Mouse (Mus musculus) C2C12 (cell line): ENCODE measurements around the gene Papss1. TPM values are rescaled to one million over a fixed set of nuclear protein-coding genes. Genes with fewer than 3 reads are reported as not detected.

ENCODE experiments used
- H3K27me3 ChIP-seq: one replicate; pipeline ENCODE4 v1.6.1; 2011; ENCODE audit not compliant: control insufficient read depth, insufficient read depth, insufficient read length
- H3K36me3 ChIP-seq: one replicate; pipeline ENCODE4 v1.6.1; 2011; ENCODE audit not compliant: control insufficient read depth, insufficient read depth
- H3K4me3 ChIP-seq: one replicate; pipeline ENCODE4 v1.5.1; 2011; ENCODE audit warnings: mild to moderate bottlenecking, control low read depth; ENCODE audit not compliant: poor library complexity, insufficient read depth, severe bottlenecking
- H3K79me2 ChIP-seq: one replicate; pipeline ENCODE4 v1.6.1; 2011; ENCODE audit not compliant: control insufficient read depth, insufficient read depth
- H3K79me3 ChIP-seq: one replicate; pipeline ENCODE4 v1.6.1; 2011; ENCODE audit warnings: low read depth, control low read depth
- H3ac ChIP-seq: one replicate; pipeline ENCODE3; 2011; ENCODE audit warnings: low read depth; ENCODE audit not compliant: control insufficient read depth, insufficient read length
- CEBPB ChIP-seq: IDR thresholded peaks from one replicate; pipeline ENCODE4 v1.6.1; 2011; ENCODE audit warnings: low read depth, mild to moderate bottlenecking, control low read depth, moderate library complexity
- CTCF ChIP-seq: IDR thresholded peaks from one replicate; pipeline ENCODE4 v1.5.1; 2011; ENCODE audit not compliant: control insufficient read depth, insufficient read depth, insufficient read length
- FOSL1 ChIP-seq: IDR thresholded peaks from one replicate; pipeline ENCODE4 v1.8.0; 2011; ENCODE audit warnings: mild to moderate bottlenecking, low read length; ENCODE audit not compliant: poor library complexity, insufficient read depth, severe bottlenecking
- MAX ChIP-seq: IDR thresholded peaks from one replicate; pipeline ENCODE4 v1.6.1; 2011; ENCODE audit warnings: mild to moderate bottlenecking, control low read depth
- MYOD1 ChIP-seq: IDR thresholded peaks from one replicate; pipeline ENCODE4 v1.6.1; 2011; ENCODE audit warnings: low read depth; ENCODE audit not compliant: control insufficient read depth, insufficient read length
- MYOG ChIP-seq: IDR thresholded peaks from one replicate; pipeline ENCODE4 v1.6.1; 2011; ENCODE audit not compliant: control insufficient read depth, insufficient read length; ENCODE audit errors: extremely low read depth
- USF1 ChIP-seq: IDR thresholded peaks from one replicate; pipeline ENCODE4 v1.6.1; 2011; ENCODE audit warnings: low read depth, mild to moderate bottlenecking, control low read depth, moderate library complexity
- polyA plus RNA-seq: library from polyadenylated mRNA; unstranded; fragments of >200 nt; fragmentation: generic; extraction: Trizol; gene quantifications from one replicate; pipeline ENCODE4 v1.2.1, GENCODE M21; 2012; ENCODE audit warnings: missing spikeins

Papss1 gene
- polyA plus RNA-seq, 1 experiment, result 63.4 TPM

DNA sequence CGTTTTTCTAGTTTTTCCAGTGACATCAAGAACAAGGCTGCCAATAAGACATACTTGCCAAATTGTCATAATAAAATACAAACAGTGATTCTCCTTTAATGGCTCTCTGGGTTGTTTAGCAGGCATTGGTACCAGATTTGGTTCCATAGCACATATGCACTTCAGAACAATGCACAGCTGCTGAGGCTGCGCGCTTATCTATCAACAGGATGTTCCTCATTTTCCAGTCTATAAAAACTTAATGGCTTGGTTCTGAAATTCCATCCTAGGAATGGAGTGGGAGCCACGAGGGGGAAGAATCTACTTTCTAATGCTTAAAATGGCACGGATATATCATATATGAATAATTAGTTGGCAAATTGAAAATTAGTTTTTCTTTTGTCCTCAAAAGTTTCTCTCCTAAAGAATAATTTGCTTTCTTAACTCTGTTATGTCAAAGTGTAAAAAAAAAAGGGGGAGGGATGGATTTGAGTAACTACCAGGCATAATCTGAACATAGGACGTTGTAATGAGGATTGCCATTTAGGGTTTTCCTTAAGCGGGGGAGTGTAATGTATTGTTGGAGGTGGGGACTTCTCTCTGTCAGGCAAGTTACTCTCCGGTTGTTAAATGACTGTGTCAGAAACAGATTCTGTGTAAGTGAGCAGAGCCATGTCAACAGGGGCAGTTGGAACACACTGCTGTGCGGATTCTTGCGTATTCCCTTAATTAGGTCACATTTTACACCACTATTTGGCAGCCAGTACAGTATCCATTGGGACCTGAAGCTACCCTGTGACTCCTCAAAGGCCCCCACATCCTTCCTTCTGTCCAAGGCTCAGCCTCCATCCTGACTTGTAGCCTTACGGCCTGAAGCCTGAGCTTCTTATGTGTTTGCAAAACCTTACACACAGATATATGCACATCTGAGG is 66.1 kb downstream of the Papss1 start:
- peaks cover 33% of the 10 kb centered on the region for H3K36me3 ChIP-seq
- H3K4me3 ChIP-seq, result no peak overlapping the region
- H3K79me2 ChIP-seq, result no peaks in the 10 kb centered on the region
- no peaks in the 10 kb centered on the region for H3K27me3 ChIP-seq
- H3K79me3 ChIP-seq, result no peaks in the 10 kb centered on the region
- no peak overlapping the region for H3ac ChIP-seq
- TF ChIP-seq MYOD1 (peak; percentile 41), CTCF (no peak)

DNA sequence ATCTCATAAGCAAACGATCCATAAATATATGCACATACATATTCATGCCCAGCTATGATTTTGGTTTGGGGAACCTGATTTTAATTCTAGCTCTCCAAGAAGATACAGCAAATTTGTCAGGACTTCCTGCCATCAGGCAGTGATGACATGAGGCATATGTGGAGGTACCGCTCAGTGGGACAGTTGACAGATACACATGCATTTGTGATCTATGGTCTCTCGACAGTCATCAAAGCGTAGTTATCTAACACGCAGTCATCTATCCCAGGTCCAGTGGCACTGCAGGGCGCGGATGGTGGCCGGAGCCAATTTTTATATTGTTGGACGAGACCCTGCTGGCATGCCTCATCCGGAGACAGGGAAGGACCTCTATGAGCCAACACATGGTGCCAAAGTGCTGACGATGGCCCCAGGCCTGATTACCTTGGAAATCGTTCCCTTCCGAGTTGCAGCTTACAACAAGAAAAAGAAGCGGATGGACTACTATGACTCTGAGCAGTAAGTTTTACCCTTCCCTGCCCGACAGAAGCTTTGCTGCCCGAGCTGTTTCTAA is 66.8 kb downstream of the Papss1 start:
- no peak overlapping the region for H3K4me3 ChIP-seq
- no peaks in the 10 kb centered on the region for H3K79me2 ChIP-seq
- no peak overlapping the region for H3ac ChIP-seq
- no peak for TF ChIP-seq MAX
- TF ChIP-seq USF1, result no peak
- TF ChIP-seq CEBPB, result no peak
- TF ChIP-seq MYOD1, result no peak
- TF ChIP-seq MYOG, result no peak
- TF ChIP-seq CTCF, result no peak
- no peak for TF ChIP-seq FOSL1
- H3K27me3 ChIP-seq, result no peaks in the 10 kb centered on the region
- peaks cover 26% of the 10 kb centered on the region for H3K36me3 ChIP-seq
- no peaks in the 10 kb centered on the region for H3K79me3 ChIP-seq

DNA sequence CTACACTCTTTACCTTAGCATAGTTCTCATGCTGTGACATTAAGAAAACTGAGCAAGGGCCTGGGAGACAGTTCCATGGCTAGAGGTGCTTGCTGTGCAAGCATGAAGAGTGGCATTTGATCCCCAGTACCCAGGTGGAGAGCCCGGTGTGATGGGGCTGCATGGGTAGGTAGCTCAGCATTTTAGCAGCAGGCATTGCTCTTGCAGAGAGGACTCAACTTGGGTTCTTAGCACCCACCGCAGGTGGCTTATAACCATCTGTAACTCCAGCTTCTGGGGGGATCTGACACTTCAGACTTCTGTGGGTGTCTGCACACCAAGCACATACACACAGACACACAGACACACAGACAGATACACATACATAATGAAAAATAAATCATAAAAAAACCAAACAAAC is 69.5 kb downstream of the Papss1 start:
- H3K79me2 ChIP-seq, result no peaks in the 10 kb centered on the region
- H3K36me3 ChIP-seq, result peaks cover 18% of the 10 kb centered on the region

DNA sequence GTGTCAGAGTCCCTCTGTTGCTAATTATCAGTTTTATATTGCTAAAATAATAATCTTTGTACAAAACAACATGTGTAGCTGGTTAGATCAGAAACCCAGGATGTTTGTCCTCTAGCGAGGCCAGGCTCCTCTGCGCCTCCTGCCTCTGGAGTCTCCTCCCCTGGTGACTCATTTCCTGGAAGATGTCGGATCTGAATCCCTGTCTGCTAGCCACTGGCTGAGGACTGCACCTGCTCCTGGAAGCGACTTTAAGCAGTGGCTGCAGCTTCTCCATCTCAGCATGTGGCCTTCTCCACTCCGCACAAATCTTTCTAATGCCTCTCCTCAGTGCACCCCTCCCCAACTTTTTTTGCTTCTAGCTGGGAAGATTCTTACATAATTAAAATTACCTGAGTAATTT is 71.6 kb downstream of the Papss1 start:
- no peak overlapping the region for H3K4me3 ChIP-seq
- no peak overlapping the region for H3ac ChIP-seq
- H3K36me3 ChIP-seq, result peaks cover 28% of the 10 kb centered on the region
- H3K79me2 ChIP-seq, result no peaks in the 10 kb centered on the region
- TF ChIP-seq MYOG (no peak), MYOD1 (peak; percentile 83)
- no peaks in the 10 kb centered on the region for H3K27me3 ChIP-seq
- H3K79me3 ChIP-seq, result no peaks in the 10 kb centered on the region

More for the DNA sequence above, 69.5 kb downstream of the Papss1 start:
- Histone ChIP-seq H3K79me3 (no peaks in the 10 kb centered on the region), H3K27me3 (no peaks in the 10 kb centered on the region), H3K4me3 (no peak overlapping the region), H3ac (no peak overlapping the region)
- no peak for TF ChIP-seq MAX
- TF ChIP-seq MYOD1, result no peak
- TF ChIP-seq MYOG, result no peak
- no peak for TF ChIP-seq CTCF

DNA sequence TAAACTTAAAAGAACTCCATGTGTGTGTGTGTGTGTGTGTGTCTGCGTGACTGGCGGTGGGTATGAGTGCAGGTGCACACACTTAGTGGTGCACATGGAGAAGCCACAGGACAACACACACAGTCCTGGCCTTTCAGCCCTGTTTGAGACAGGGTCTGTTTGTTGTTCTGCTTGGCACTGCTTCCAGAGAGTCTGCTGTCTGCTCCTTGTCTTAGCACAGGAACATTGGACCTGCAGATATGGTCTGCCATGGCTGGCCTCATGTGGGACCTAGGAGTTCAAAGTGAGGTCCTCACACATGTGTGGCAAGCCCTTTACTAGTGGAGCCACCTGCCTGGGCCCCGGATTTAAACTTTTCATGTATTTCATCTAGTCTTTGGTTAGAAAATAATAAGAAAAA is 72.4 kb downstream of the Papss1 start:
- Histone ChIP-seq H3K36me3 (peaks cover 20% of the 10 kb centered on the region), H3K4me3 (no peak overlapping the region), H3K79me2 (no peaks in the 10 kb centered on the region), H3ac (no peak overlapping the region), H3K79me3 (no peaks in the 10 kb centered on the region), H3K27me3 (no peaks in the 10 kb centered on the region)
- no peak for TF ChIP-seq CTCF
- TF ChIP-seq MAX, result no peak

DNA sequence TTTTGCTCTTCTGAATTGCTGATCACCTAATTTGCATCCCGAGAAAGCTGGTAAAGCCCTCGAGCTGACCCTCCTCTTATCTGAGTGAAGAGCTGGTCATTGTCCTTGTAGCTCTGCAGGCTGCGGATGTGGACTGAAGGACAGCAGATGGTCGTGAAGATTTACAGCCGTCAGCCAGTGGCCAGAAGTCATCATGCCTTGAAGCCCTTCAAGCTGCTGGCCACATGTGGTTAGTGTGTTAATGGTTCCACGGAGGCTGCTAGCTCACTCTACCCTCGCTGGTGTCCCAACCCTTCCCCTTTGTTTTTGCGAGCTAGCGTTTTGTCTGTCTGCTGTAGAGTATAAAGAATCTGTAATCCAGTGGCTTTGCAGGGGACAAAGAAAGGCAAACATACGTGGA is 73.1 kb downstream of the Papss1 start:
- H3K4me3 ChIP-seq, result no peak overlapping the region
- TF ChIP-seq CTCF, result no peak
- no peak for TF ChIP-seq MAX
- no peak for TF ChIP-seq USF1
- TF ChIP-seq MYOD1, result no peak
- TF ChIP-seq CEBPB, result no peak
- TF ChIP-seq MYOG, result no peak
- no peak for TF ChIP-seq FOSL1
- no peaks in the 10 kb centered on the region for H3K27me3 ChIP-seq
- no peaks in the 10 kb centered on the region for H3K79me3 ChIP-seq
- H3K36me3 ChIP-seq, result peaks cover 15% of the 10 kb centered on the region
- no peak overlapping the region for H3ac ChIP-seq
- no peaks in the 10 kb centered on the region for H3K79me2 ChIP-seq
